Mouse (Mus musculus): ENCODE data around the gene 1700020L24Rik. TPM values are rescaled to one million over a fixed set of nuclear protein-coding genes. Genes with fewer than 3 reads are reported as not detected.
A peak's percentile ranks its signal among the peaks of the same experiment; 100 is the strongest.

1700020L24Rik gene
- total and polyA plus RNA-seq, 3 experiments, result 0.60 TPM; not detected in 2

- TF ChIP-seq MAZ (IDR thresholded peaks at IDR 0.05; ENCODE audit: low read depth, low read length), result peak; percentile 57; the same call in 1 of the 2 replicates
- peak; percentile 77 for TF ChIP-seq POLR2AphosphoS2 (IDR thresholded peaks at IDR 0.05; ENCODE audit: low read length)
- TF ChIP-seq RAD21 (IDR thresholded peaks at IDR 0.05; ENCODE audit: low read depth, low read length), result peak; percentile 40
- peak in 1 of 2 experiments; percentile 39; a peak in 1 of 4 replicates for TF ChIP-seq EP300 (IDR thresholded peaks at IDR 0.05; ENCODE audit: low read depth in 1 of 2, low read length in 2 of 2)
- no peak for TF ChIP-seq ZNF384 (IDR thresholded peaks at IDR 0.05; ENCODE audit: low read depth, low read length)
- TF ChIP-seq POLR2A (IDR thresholded peaks at IDR 0.05; ENCODE audit: control insufficient read depth in 1 of 2, insufficient read depth in 1 of 2, low read depth in 1 of 2, low read length in 2 of 2, poor library complexity in 1 of 2), result peak; percentile 76 to 89; a peak in 3 of 4 replicates
- TF ChIP-seq RCOR1 (IDR thresholded peaks at IDR 0.05; ENCODE audit: low read depth, low read length), result no peak; the same call in none of the 2 replicates
- TF ChIP-seq CHD1 (IDR thresholded peaks at IDR 0.05; ENCODE audit: low read depth, low read length), result peak; percentile 100
- peak; percentile 57 for TF ChIP-seq ETS1 (IDR thresholded peaks at IDR 0.05; ENCODE audit: low read depth, low read length)
- peak; percentile 57 for TF ChIP-seq MXI1 (IDR thresholded peaks at IDR 0.05; ENCODE audit: low read depth, low read length)
- peak; percentile 53; the same call in 1 of the 2 replicates for TF ChIP-seq BHLHE40 (IDR thresholded peaks at IDR 0.05; ENCODE audit: borderline replicate concordance, low read depth, low read length)
- TF ChIP-seq MAFK (IDR thresholded peaks at IDR 0.05; ENCODE audit: borderline replicate concordance, low read depth, low read length), result no peak
- TF ChIP-seq MYC (IDR thresholded peaks at IDR 0.05; ENCODE audit: low read depth, low read length), result peak; percentile 80; the same call in 1 of the 2 replicates
- TF ChIP-seq CTCF (IDR thresholded peaks at IDR 0.05 in 2 of 3, conservative IDR thresholded peaks at IDR 0.05 in 1 of 3; ENCODE audit: control insufficient read depth in 1 of 3, insufficient read depth in 1 of 3, low read depth in 2 of 3, low read length in 3 of 3, poor library complexity in 1 of 3, severe bottlenecking in 1 of 3), result peak in 2 of 3 experiments; percentile 58 to 74; a peak in 4 of 6 replicates
- 0 out of 2 replicates have a peak, but pooled peaks have one; percentile 7 for TF ChIP-seq POLR2AphosphoS5 (IDR thresholded peaks at IDR 0.05; ENCODE audit: borderline replicate concordance, low read depth, low read length)
- TF ChIP-seq E2F4 (IDR thresholded peaks at IDR 0.05; ENCODE audit: borderline replicate concordance, low read depth, low read length), result no peak; the same call in 1 of the 2 replicates
Measured at GRCm38 (mm10) chr11:83472324-83473234, 35.1 kb downstream of the 1700020L24Rik start, which contains the start of gene Taf15 (continued).

- Histone ChIP-seq H3K9me3 (replicated peaks; ENCODE audit: insufficient read depth, low read length) (no peaks in the 10 kb centered on the region), H3K9ac (ENCODE audit: control insufficient read depth, low read depth, low read length, poor library complexity, severe bottlenecking) (peak overlapping the region; percentile 89), H3K27ac (ENCODE audit: control insufficient read depth, low read depth, low read length) (peak overlapping the region; percentile 83), H3K4me3 (ENCODE audit: control insufficient read depth in 1 of 2, insufficient read depth in 1 of 2, low read depth in 2 of 2, low read length in 2 of 2) (peak overlapping the region; percentile 92 to 98), H3K36me3 (ENCODE audit: control insufficient read depth in 1 of 2, insufficient read depth in 2 of 2, low read length in 2 of 2) (peaks cover 34 to 46% of the 10 kb centered on the region in 2 experiments), H3K27me3 (ENCODE audit: control insufficient read depth in 1 of 2, insufficient read depth in 2 of 2, low read length in 2 of 2) (no peaks in the 10 kb centered on the region), H3K4me1 (ENCODE audit: control insufficient read depth in 1 of 2, insufficient read depth in 2 of 2, low read length in 2 of 2) (peaks cover 18 to 20% of the 10 kb centered on the region in 2 experiments), H3K79me2 (ENCODE audit: control insufficient read depth, insufficient read depth, low read length, poor library complexity) (peaks cover 51% of the 10 kb centered on the region)
- peak; percentile 68 for DNase-seq (ENCODE audit: low read depth, low spot score)
- TF ChIP-seq RCOR1 (IDR thresholded peaks at IDR 0.05; ENCODE audit: low read depth, low read length) (no peak), SMC3 (IDR thresholded peaks at IDR 0.05; ENCODE audit: low read depth, low read length) (no peak), ZC3H11A (IDR thresholded peaks at IDR 0.05; ENCODE audit: low read depth, low read length) (no peak), CTCF (IDR thresholded peaks at IDR 0.05 in 2 of 3, conservative IDR thresholded peaks at IDR 0.05 in 1 of 3; ENCODE audit: control insufficient read depth in 1 of 3, insufficient read depth in 1 of 3, low read depth in 2 of 3, low read length in 3 of 3, poor library complexity in 1 of 3, severe bottlenecking in 1 of 3) (no peak), NRF1 (IDR thresholded peaks at IDR 0.05; ENCODE audit: insufficient read depth, low read depth, low read length, poor library complexity, severe bottlenecking) (no peak), POLR2A (IDR thresholded peaks at IDR 0.05; ENCODE audit: control insufficient read depth in 1 of 2, insufficient read depth in 1 of 2, low read depth in 1 of 2, low read length in 2 of 2, poor library complexity in 1 of 2) (no peak; a peak in 1 of 4 replicates), E2F4 (IDR thresholded peaks at IDR 0.05; ENCODE audit: borderline replicate concordance, low read depth, low read length) (no peak), SIN3A (IDR thresholded peaks at IDR 0.05; ENCODE audit: low read length) (0 out of 2 replicates have a peak, but pooled peaks have one; percentile 68), EP300 (IDR thresholded peaks at IDR 0.05; ENCODE audit: low read depth in 1 of 2, low read length in 2 of 2) (0 out of 4 replicates have a peak, but pooled peaks of 1 of the 2 experiments have one; percentile 10), MYC (IDR thresholded peaks at IDR 0.05; ENCODE audit: low read depth, low read length) (no peak; the same call in 1 of the 2 replicates), MAFK (IDR thresholded peaks at IDR 0.05; ENCODE audit: borderline replicate concordance, low read depth, low read length) (no peak), ZNF384 (IDR thresholded peaks at IDR 0.05; ENCODE audit: low read depth, low read length) (no peak), CHD1 (IDR thresholded peaks at IDR 0.05; ENCODE audit: low read depth, low read length) (no peak), NELFE (IDR thresholded peaks at IDR 0.05; ENCODE audit: low read depth, low read length) (no peak), UBTF (IDR thresholded peaks at IDR 0.05; ENCODE audit: borderline replicate concordance, insufficient read depth, low read depth, low read length) (no peak), RAD21 (IDR thresholded peaks at IDR 0.05; ENCODE audit: low read depth, low read length) (no peak), TBP (IDR thresholded peaks at IDR 0.05; ENCODE audit: low read depth, low read length) (no peak), CHD2 (IDR thresholded peaks at IDR 0.05; ENCODE audit: low read length) (no peak), MYB (IDR thresholded peaks at IDR 0.05; ENCODE audit: low read depth, low read length) (no peak), USF1 (IDR thresholded peaks at IDR 0.05; ENCODE audit: low read depth, low read length) (no peak), JUND (IDR thresholded peaks at IDR 0.05; ENCODE audit: low read depth, low read length) (no peak), MAX (IDR thresholded peaks at IDR 0.05; ENCODE audit: low read length) (no peak)
Measured at GRCm38 (mm10) chr11:83473235-83474016, 35.9 kb downstream of the 1700020L24Rik start.
